Mouse (Mus musculus) lung, postnatal 4 days (tissue): ENCODE data around the gene Reep1.
"Not testable (repeated sequence)": the region's sequence is repeated elsewhere in the genome, so short reads cannot be mapped to it uniquely, and the experiment has no call there.

Experiments
- DNase-seq, 2 experiments: peaks; one replicate each; pipeline ENCODE4 v3.0.0; 2021

Reep1 gene

DNA sequence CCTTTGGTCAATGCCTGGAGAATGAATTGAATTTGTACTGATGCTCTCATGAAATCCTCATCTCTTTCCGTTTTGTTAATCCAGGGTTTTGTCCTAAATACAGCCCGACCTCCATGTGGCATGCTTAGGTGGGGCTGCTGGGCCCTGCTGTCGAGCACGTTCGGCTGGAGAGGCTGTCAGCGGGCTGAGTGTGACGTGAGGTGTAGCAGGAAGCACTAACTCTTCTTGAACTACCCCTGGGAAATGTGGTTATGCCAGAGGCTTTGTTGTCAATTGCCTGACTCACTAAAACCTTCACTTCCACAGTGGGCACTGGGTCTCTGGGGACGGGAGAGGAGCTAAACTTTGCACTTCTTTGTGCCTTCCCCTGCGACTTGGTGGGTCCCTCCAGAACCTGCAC lies 81.0 kb downstream of the Reep1 start:
- DNase-seq, result no peak

DNA sequence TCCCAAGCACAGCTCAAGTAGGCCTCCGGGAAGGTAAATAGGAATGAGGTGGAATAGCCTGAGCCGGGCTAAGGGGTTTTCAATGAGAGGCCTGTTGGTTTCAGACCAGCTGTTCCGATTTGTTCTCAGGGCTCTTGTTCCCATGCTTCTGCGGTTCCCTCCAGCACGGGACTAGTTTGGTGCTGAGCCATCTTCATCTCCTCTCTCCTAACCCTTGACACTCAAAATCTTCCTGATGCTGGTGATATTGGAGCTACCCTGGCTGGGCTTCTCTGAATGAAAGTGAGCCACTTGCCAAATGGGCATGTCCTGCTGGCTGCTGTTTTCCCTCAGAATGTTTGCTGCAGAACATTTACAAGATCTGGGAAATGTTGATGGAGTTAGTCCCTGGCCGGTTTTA lies 84.4 kb downstream of the Reep1 start:
- DNase-seq, result no peak

DNA sequence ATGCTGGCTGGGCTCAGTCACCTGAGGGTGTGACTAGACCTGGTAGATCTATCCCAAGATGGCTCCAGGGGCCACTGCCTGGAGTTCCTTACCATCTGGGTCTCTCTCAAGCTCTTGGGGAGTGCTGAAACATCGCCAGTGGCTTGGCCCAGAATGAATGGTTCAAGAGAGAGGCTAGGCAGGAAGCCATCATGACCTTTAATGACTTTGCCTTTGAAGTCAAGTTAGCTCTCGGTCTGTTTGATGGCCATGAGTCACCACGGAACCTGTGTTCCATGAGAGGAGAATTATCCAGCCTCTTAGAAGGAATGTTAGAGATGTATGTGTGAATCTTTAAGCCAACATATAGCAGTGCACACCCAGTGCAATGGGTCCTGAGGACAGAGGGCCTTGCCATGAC lies 92.0 kb downstream of the Reep1 start:
- DNase-seq, result no peak

- DNase-seq, result no peak
Measured at GRCm38 (mm10) chr6:71801011-71801713, 93.8 kb downstream of the Reep1 start.

DNA sequence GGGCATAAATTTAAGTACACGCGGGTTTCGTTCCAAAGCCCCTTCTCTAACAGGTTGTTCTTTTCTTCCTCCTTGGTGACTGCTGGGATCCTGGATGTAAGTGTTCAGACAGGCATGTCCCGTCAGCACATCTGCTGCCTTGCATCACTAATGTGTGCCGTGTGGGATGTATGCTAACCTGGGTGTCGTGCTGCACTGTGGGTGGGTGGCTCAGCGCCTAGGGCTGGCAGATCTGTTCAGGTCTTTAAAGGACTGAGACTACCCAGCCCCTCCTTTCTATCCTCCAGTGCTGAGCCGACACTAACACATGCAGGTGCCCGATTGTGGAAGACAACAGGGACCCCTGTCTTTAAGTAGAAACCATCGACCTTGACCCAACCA lies 94.3 kb downstream of the Reep1 start:
- DNase-seq, result no peak

GRCm38 (mm10) chr6:71803609-71804008 lies 96.2 kb downstream of the Reep1 start:
- DNase-seq, result no peak

DNA sequence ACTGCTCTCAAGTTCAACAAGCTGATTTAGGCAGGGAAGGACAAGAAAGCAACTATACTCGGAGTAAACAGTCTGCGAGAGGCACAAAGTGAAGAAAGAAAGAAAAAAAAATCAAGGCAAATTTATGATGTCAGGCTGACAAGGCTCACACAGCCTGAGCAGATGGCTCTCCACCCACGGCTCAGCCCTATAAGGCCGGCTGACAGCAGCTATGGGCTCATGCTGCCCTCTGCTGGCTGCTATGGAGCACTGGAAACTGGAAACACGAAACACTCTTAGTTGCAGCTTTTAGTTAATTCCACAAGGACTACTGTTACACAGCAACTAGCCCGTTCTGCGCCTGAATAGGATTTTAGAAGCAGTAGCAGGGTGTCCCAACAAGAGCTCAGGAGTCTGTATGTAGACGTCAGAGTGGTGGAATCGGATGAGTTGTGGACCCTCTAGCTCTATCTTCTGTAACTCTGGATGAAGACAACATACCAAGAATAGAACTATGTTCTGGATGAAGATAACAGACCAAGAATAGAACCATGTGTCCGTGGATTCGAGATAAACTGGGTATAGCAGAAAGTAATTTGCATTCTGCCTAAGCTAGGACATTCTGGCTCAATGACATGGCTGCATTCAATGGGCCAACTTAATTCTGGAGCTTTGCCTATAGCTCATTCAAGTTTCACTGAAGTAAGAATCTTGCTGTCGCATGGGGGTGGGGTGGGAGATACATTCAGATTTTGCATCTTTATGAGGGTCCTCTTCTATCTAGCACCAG lies 96.9 kb downstream of the Reep1 start:
- DNase-seq, result peak; percentile 69 to 77

DNA sequence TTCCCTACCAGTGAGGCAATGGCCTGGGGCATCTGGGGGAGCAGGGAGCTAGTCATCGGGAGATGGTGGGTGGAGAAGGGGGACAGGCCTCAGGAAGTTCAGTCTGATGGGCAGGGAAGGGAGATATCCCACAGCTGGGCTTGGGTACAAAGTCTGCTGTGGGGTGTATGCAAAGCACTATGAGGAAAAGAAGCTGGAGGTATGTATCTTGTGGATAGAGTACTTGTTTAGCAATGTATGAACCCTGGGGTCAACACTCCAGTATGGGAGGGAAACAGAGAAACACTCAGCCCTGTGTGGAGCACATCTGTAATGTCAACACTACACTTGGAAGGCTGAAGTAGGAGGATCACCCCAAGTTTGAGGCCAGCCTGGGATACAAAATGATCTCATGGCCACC lies 99.4 kb downstream of the Reep1 start:
- no peak for DNase-seq

- DNase-seq, result no peak
Measured at GRCm38 (mm10) chr6:71809890-71810289, 102.5 kb downstream of the Reep1 start.

DNA sequence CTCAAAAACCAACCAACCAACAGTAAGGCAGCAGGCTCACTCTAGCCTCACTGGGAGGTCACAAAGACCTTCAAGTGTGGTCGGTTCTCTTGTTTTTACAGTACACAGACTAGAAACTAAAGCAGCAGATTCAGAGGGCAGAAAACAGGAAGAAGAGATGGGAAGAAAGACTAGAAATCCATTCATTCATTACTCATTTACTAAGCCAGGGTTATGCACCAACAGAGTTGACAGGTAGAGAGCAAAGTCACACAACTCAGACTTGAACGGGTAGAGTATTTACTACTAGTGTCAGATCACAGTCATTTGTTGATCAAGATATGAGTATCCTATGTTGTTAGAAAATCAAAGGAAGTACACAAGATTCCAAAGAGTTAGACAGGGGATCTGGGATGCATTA lies 105.5 kb downstream of the Reep1 start:
- no peak for DNase-seq

DNA sequence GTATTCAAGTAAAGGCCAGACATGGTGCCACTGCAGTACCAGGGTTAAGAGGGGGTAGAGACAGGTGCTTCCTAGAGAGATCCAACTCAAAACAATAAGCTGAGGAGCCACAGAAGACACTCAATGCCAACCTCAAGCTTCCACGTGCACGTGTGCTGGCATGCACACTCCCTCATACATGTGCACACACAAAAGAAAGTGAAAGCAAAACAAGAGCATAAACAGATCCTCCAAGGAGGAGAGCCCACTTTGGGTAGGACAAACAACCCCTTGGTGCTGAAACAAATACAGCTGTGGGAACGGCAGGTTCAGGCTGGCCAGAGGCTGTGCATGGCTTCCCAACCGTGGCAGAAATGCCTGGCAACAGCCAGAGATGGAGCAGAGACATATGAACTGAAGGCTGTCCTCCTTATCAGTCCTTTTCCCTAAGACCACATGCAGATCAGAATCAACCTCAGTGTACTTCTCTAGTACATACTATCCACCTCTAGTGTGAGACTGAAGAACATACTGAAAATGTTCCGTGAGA lies 112.5 kb downstream of the Reep1 start:
- no peak for DNase-seq

DNA sequence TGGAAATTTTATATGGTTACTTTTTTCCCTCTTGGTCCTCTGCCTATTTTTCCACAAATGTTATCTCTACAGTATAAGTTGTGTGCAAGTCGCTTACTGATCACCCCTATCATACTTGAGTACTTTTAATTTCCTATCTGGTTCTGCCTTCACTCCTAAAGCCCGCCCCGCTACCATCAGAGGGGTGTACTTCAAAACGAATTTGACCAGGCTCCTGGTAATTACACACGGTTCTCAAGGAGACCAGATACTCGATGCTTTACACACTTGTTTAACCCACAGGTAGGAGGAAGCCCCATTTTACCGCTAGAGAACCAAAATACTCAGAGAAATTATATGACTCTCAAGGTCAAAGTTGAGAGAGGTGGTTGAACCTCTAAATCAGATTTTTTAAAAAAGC lies 115.7 kb downstream of the Reep1 start:
- no peak for DNase-seq

DNA sequence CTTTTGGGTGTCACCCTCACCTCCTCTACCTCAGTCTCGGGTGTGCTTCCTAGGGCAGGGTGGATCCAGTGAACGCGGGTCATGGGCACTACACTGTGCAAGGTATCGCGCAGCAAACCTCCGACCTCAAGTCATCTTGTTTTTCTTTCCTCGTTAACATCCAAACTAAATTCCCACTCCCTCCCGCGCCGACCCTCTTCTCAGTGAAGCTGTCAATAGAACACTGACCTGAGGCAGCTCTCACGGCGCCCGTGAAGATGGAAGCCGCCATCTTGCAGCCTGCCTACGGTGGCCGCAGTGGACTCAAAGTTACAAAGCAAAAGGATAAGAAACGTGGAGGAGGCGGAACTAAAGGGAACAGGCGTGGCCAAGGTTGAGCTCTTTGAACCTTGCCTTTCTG lies 116.1 kb downstream of the Reep1 start:
- DNase-seq, result peak; percentile 89 to 91

DNA sequence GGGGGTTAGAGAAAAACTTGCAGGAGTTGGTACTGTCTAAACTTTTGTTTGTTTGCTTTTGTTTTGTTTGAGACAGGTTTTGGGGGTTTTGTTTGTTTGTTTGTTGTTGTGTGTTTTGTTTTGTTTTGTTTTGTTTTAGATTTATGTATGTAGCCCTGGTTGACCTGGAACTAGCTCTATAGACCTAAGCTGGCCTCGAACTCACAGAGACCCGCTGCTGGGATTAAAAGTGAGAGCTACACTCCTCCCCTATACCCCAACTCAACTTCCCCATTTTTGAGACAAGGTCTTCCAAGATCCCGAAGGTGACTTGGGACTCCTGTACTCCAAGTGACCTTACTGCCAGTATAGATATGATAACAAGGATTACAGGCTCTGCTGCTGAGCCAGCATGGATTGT lies 116.6 kb downstream of the Reep1 start:
- DNase-seq, result no peak

- DNase-seq, result no peak
Measured at GRCm38 (mm10) chr6:71826869-71827268, 119.5 kb downstream of the Reep1 start, which contains the start of gene Mrpl35. Gene Mrpl35, minus strand, starts transcription at chr6:71826969.

GRCm38 (mm10) chr6:71829768-71830167 lies 122.4 kb downstream of the Reep1 start:
- DNase-seq, result no peak

DNA sequence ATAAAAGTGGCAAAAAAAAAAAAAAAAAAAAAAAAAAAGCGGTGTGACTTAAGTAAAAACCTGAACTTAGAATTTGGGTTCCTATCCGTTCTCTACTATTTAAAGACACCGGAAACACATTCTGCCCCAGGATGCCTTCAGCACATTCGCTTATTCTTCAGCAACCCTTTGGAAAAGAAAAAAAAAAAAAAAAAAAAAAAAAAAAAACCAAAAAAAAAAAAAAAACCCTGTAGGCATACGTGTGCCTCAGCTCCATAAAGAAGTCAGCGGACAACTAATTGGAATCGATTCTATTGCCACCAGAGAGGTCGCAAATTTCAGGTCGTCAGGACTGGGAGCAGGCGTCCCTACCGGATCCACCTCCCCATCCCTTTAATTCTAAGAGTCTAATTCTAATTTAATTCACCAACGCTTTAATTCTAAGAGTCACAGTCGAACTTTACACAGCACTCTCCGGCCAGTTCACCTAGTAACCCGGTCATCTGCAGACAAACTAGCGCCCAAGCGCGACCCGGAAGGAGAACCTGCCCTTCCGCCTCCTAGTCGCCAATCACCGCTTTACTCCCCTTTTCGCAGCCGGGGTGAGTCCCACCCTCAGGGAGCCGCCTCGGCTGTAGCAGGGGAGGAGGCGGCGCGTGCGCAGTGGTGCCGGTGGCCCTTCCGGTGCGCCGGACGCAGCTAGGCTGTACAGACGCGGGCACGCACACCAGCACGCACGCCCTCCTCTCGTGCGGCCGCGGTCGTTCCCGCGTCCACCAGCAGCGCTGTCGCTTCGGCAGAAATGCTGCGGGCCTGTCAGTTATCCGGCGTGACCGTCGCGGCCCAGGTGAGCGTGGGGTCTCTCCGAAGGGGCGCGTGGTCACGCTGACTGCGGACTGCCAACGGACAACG lies 123.6 kb downstream of the Reep1 start, which contains the start of gene Immt:
TSS of gene Immt (plus strand) at position 642 of the 891 bp plus-strand sequence.
- peak; percentile 97 to 99 for DNase-seq

DNA sequence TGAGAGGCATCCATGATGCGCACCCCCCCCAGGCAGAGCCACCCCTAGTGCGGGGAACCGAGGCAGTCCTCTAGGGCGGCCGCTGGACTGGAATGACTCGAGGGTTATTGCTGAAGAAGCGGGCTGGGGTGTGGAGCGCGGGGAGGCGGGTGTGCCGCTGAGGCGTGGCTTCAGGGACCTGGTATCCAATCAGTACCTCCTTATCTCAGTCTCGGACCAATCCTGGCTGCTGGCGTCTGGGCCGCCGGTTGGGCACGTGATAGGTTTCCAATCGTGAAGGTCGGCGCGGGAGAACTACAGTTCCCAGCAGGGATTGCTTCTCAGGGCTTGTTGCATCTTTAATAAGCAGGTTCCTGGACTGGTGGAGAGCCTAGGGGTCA lies 124.2 kb downstream of the Reep1 start:
- DNase-seq, result peak; percentile 95 to 97

- DNase-seq, result no peak
Measured at GRCm38 (mm10) chr6:71836811-71837210, 129.4 kb downstream of the Reep1 start.

DNA sequence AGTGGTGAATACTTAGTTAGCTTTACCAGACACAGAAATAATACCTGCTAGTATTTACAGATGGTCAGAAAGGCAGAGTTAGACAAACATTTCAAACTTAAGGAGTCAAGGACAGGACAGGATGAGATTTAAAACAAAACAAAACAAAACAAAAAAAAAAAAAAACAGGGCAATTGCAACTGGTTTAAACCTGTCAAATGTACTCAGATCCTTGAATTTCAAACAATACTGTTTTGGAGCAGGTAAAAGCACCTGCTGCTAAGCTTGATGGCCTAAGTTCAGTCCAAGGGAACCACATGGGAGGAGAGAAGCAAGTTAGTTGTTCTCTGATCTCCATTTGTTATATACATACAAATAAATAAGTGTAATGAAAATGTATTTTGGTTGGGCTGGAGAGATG lies 132.5 kb downstream of the Reep1 start:
- no peak for DNase-seq

- DNase-seq, result no peak
Measured at GRCm38 (mm10) chr6:71840597-71841290, 133.4 kb downstream of the Reep1 start.

DNA sequence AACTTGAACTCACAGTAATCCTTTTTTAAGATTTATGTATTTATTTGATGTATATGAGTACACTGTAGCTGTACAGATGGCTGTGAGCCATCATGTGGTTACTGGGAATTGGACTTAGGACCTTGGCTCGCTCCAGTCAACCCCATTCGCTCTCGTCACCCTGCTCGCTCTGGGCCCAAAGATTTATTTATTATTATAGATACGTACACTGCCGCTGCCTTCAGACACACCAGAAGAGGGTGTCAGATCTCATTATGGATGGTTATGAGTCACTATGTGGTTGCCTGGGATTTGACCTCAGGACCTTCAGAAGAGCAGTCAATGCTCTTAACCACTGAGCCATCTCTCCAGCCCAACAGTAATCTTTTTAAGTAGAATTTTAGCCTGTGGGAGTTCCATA lies 139.5 kb downstream of the Reep1 start:
- DNase-seq, result not testable (repeated sequence)
